ENCODE assay signal across 24 mouse cellular contexts in the genomic region with DNA sequence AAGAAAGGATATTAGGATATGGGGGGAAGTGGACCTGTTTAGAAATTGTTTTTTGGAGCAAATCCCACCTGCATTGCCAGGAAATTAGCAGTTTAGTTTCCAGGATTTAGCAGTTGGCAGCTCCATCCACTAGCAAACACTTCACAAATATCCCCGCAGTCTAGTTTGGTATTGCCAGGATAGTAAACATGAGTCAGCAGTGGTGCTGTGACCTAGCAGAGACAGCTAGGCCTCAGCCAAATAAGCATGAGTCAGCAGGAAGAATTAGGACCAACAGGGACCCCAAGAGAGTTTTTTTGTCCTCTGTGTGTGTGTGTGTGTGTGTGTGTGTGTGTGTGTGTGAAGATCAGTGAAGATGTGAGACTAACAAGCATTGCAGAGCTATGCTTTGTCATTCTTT.
DNase-seq lines count a peak whose midpoint lies in the region; ATAC-seq and TF ChIP-seq lines count a peak whose summit lies in the region.
"Had no signal": no experiment of that assay in that cellular context is flagged by ENCODE, and none has a peak within 500 bp of the region (broad histone marks: within the 10 kb centered on the region; RNA-seq: fewer than 3 reads in every experiment).

No protein-coding gene starts in this region.

- H3K9me3 ChIP-seq in heart, embryonic 12.5 days (replicated peaks) = 0 out of 2 replicates have a peak, but pooled peaks cover 3% of the 10 kb centered on the region
- H3K9me3 ChIP-seq in ES-E14 (ENCODE audit: control insufficient read depth, insufficient read depth, low read depth, low read length) = no peaks in the 10 kb centered on the region
- H3K9me3 ChIP-seq in intestine, embryonic 15.5 days = no peaks in the 10 kb centered on the region
- H3K9me3 ChIP-seq: embryonic facial prominence, embryonic 13.5 days; embryonic facial prominence, embryonic 15.5 days; forebrain, embryonic 13.5 days; forebrain, embryonic 15.5 days had no signal

- no peaks in the 10 kb centered on the region for H3K4me1 ChIP-seq in heart, embryonic 12.5 days (replicated peaks)
- H3K4me1 ChIP-seq in liver, adult 2 months (ENCODE audit: control insufficient read depth, insufficient read depth, low read length) = no peaks in the 10 kb centered on the region
- H3K4me1 ChIP-seq in ES-E14 (ENCODE audit: control insufficient read depth in 2 of 2, insufficient read depth in 2 of 2, low read length in 2 of 2, poor library complexity in 1 of 2) = no peaks in the 10 kb centered on the region
- H3K4me1 ChIP-seq in intestine, embryonic 15.5 days (replicated peaks) = no peaks in the 10 kb centered on the region
- H3K4me1 ChIP-seq: embryonic facial prominence, embryonic 13.5 days; embryonic facial prominence, embryonic 15.5 days; forebrain, embryonic 13.5 days; forebrain, embryonic 15.5 days had no signal

- TF ChIP-seq POLR2A in liver, adult 2 months (IDR thresholded peaks at IDR 0.05; ENCODE audit: extremely low read depth, insufficient read depth, low read length) = no peak

- H3K79me2 ChIP-seq in liver, adult 2 months (ENCODE audit: control insufficient read depth, insufficient read depth, low read length) = no peaks in the 10 kb centered on the region

- in situ Hi-C loops in ES-E14 (cut with MboI; ENCODE audit: low sequenced_read_pairs in 2 of 2, unreplicated experiment in 2 of 2) = no loop called here

- H3K27me3 ChIP-seq in heart, embryonic 12.5 days (replicated peaks) = no peaks in the 10 kb centered on the region
- no peaks in the 10 kb centered on the region for H3K27me3 ChIP-seq in liver, adult 2 months (ENCODE audit: control insufficient read depth, insufficient read depth, low read length)
- no peaks in the 10 kb centered on the region for H3K27me3 ChIP-seq in intestine, embryonic 15.5 days (replicated peaks)
- H3K27me3 ChIP-seq: CH12.LX; embryonic facial prominence, embryonic 13.5 days; embryonic facial prominence, embryonic 15.5 days; forebrain, embryonic 13.5 days; forebrain, embryonic 15.5 days had no signal

- no peak overlapping the region for H3K4me2 ChIP-seq in heart, embryonic 12.5 days
- H3K4me2 ChIP-seq in intestine, embryonic 15.5 days (replicated peaks) = no peak overlapping the region
- H3K4me2 ChIP-seq: embryonic facial prominence, embryonic 13.5 days; embryonic facial prominence, embryonic 15.5 days; forebrain, embryonic 13.5 days; forebrain, embryonic 15.5 days had no signal

- no peak overlapping the region for H3K9ac ChIP-seq in heart, embryonic 12.5 days
- H3K9ac ChIP-seq in liver, adult 2 months (ENCODE audit: low read depth, low read length) = no peak overlapping the region
- no peak overlapping the region for H3K9ac ChIP-seq in ES-E14 (ENCODE audit: insufficient read depth, low read depth, low read length, poor library complexity, severe bottlenecking)
- no peak overlapping the region for H3K9ac ChIP-seq in intestine, embryonic 15.5 days
- H3K9ac ChIP-seq: embryonic facial prominence, embryonic 13.5 days; embryonic facial prominence, embryonic 15.5 days; forebrain, embryonic 13.5 days; forebrain, embryonic 15.5 days; forebrain, postnatal 0 days had no signal

- no peak overlapping the region for H3K27ac ChIP-seq in heart, embryonic 12.5 days (ENCODE audit: poor library complexity, severe bottlenecking)
- no peak overlapping the region for H3K27ac ChIP-seq in liver, adult 2 months (replicated peaks; ENCODE audit: insufficient read depth, low read depth, low read length)
- no peak overlapping the region for H3K27ac ChIP-seq in ES-E14 (ENCODE audit: insufficient read depth, low read depth, low read length, poor library complexity, severe bottlenecking)
- H3K27ac ChIP-seq in intestine, embryonic 15.5 days = no peak overlapping the region
- H3K27ac ChIP-seq: embryonic facial prominence, embryonic 13.5 days; embryonic facial prominence, embryonic 15.5 days; forebrain, embryonic 13.5 days; forebrain, embryonic 15.5 days had no signal

- no peak overlapping the region for H3K4me3 ChIP-seq in heart, embryonic 12.5 days
- no peak overlapping the region for H3K4me3 ChIP-seq in liver, adult 2 months (ENCODE audit: insufficient read depth, low read depth, low read length)
- H3K4me3 ChIP-seq in ES-E14 (ENCODE audit: insufficient read depth in 1 of 2, low read depth in 1 of 2, low read length in 2 of 2, poor library complexity in 1 of 2, severe bottlenecking in 1 of 2) = no peak overlapping the region
- no peak overlapping the region for H3K4me3 ChIP-seq in intestine, embryonic 15.5 days (replicated peaks)
- H3K4me3 ChIP-seq: embryonic facial prominence, embryonic 13.5 days; embryonic facial prominence, embryonic 15.5 days; forebrain, embryonic 13.5 days; forebrain, embryonic 15.5 days had no signal

- peak; percentile 5 to 7 for DNase-seq in heart, adult 18-20 months
- peak; percentile 17 for DNase-seq in liver, adult 2 months (ENCODE audit: extremely low read depth, low read depth, low spot score)
- DNase-seq in liver (no peak), ES-E14 (ENCODE audit: low read depth, low spot score) (no peak)
- no peak for DNase-seq in spleen, adult 12 weeks (ENCODE audit: low spot score)
- DNase-seq: adrenal gland, adult 2 months; adrenal gland, postnatal 10 days; adrenal gland, postnatal 25 days; B cell, adult 2 months; cerebellum, adult 11-12 months; cerebellum, adult 9-10 months; cerebellum, postnatal 10 days; cerebellum, postnatal 25 days; embryo, embryonic 11 days; forebrain, postnatal 0 days had no signal

- WGBS in heart, embryonic 12.5 days = 86% methylated on average over 1 of the region's 1 CpGs
- WGBS in liver, adult 2 months = 24% methylated on average over 1 of the region's 1 CpGs
- 83% methylated on average over 1 of the region's 1 CpGs for WGBS in intestine, embryonic 15.5 days

- no peaks in the 10 kb centered on the region for H3K36me3 ChIP-seq in heart, embryonic 12.5 days
- no peaks in the 10 kb centered on the region for H3K36me3 ChIP-seq in liver, adult 2 months (ENCODE audit: control insufficient read depth, insufficient read depth, low read length)
- no peaks in the 10 kb centered on the region for H3K36me3 ChIP-seq in ES-E14 (ENCODE audit: control insufficient read depth, insufficient read depth, low read length, poor library complexity, severe bottlenecking)
- H3K36me3 ChIP-seq in intestine, embryonic 15.5 days = no peaks in the 10 kb centered on the region
- H3K36me3 ChIP-seq: embryonic facial prominence, embryonic 13.5 days; embryonic facial prominence, embryonic 15.5 days had no signal

- no peak for TF ChIP-seq CTCF in liver, adult 2 months (IDR thresholded peaks at IDR 0.05; ENCODE audit: low read depth, low read length)

- no peak for ATAC-seq in heart, embryonic 12.5 days (ENCODE audit: insufficient number of reproducible peaks, low FRiP score)
- ATAC-seq in erythroblast, adult 5-6 weeks (replicated peaks; ENCODE audit: low FRiP score, poor library complexity, severe bottlenecking) = peak; percentile 90
- no peak for ATAC-seq in intestine, embryonic 15.5 days
- ATAC-seq: CD4-positive, CD25-positive, alpha-beta regulatory T cell, adult 4 months; forebrain, embryonic 13.5 days; forebrain, embryonic 15.5 days; forebrain, postnatal 0 days had no signal

TF ChIP-seq in ES-E14, 5 proteins besides CTCF, POLR2A, EP300 and RAD21:
- 0 out of 2 replicates have a peak, but pooled peaks have one; percentile 37 for TF ChIP-seq MAFK (IDR thresholded peaks at IDR 0.05; ENCODE audit: insufficient read depth, low read depth, low read length)
- no peak for TF ChIP-seq ZC3H11A (IDR thresholded peaks at IDR 0.05; ENCODE audit: borderline replicate concordance, low read depth, low read length)

Comparison
In these comparisons a context has a peak if more than half of its experiments do, and no peak if none do; other contexts are left out.
1. DNase-seq: peak in heart, adult 18-20 months (2 of 2) and liver, adult 2 months (single experiment); none in liver (single experiment), ES-E14 (single experiment) and spleen, adult 12 weeks (single experiment).